Comparison of ENCODE assay signal across 8 mouse cellular contexts in the genomic region with DNA sequence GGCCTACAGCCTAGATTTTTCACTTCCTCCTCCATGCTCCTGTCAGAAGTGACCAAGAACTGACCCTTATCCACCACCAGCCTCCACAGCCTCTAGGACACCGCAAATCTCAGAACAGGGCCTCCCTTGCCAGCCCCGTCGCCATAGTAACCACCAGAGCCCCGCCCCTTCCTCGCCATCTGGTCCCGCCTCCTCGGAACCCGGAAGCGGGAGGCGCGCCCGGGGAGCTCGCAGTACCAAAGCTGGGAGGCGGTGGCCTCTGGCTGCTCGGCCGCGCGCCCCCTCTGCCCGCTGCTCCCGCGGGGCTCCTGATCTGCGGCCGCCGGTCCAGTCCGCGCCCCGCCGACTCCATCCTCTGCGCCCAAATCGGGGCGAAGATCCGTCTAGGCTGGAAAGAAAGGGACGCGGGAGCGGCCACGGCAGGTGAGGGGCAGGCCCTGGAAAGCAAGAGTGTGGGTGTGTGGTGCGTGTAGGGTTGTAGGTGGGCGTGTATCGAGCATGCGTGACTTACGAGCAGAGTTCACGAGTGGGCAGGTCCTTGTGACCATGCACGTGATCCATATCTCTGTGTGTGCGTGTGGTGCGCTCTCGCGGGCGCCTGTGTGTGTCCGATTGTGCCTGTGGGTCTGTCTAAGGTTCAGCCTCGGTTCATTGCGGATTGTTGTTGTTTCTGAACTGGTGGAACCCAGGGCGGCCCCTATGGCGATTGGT. TPM values are rescaled to one million over a fixed set of nuclear protein-coding genes. Genes with fewer than 3 reads are reported as not detected.
DNase-seq lines count a peak whose midpoint lies in the region; ATAC-seq and TF ChIP-seq lines count a peak whose summit lies in the region.

Spg21 (plus strand) TSS at position 216 of the 711 bp plus-strand sequence.

- H3K4me3 ChIP-seq in cortical plate, adult 2 months (ENCODE audit: insufficient read depth, low read length): peak within 1 kb of the TSS; percentile 68

- ATAC-seq in activated CD4-positive, CD25-positive, alpha-beta regulatory T cell, adult 4 months: peak; percentile 94
- ATAC-seq in megakaryocyte progenitor cell, adult 5-6 weeks (replicated peaks; ENCODE audit: poor library complexity): peak; percentile 99

- H3K27ac ChIP-seq in cortical plate, adult 2 months (ENCODE audit: insufficient read depth, low read length): peak within 1 kb of the TSS; percentile 60; the same call in 1 of the 2 replicates

- peak; percentile 97 for DNase-seq in gastrocnemius, postnatal 10 days
- peak; percentile 95 for DNase-seq in induced T-regulatory cell, adult 2 months (ENCODE audit: low read depth)
- DNase-seq in left cerebral cortex, adult 9 months (ENCODE audit: low spot score in 2 of 2): peak; percentile 82 to 96
- peak; percentile 96 for DNase-seq in right cerebral cortex, postnatal 14 days
- DNase-seq in urinary bladder, postnatal 36 days (ENCODE audit: low spot score in 2 of 2): peak; percentile 97

- peak; percentile 62 for TF ChIP-seq POLR2A in cortical plate, adult 2 months (IDR thresholded peaks at IDR 0.05; ENCODE audit: extremely low read depth, insufficient read depth, low read length)

- no peak for TF ChIP-seq CTCF in cortical plate, adult 2 months (IDR thresholded peaks at IDR 0.05; ENCODE audit: extremely low read depth, insufficient read depth, low read length)

- peaks cover 6% of the 10 kb centered on the region for H3K4me1 ChIP-seq in cortical plate, adult 2 months (ENCODE audit: control insufficient read depth, insufficient read depth, low read length)

RNA-seq across cellular contexts. Expression of gene Spg21, which starts in this region (rescaled TPM):
- 10 to 100 TPM; 73.7 to 88.9 TPM for polyA plus RNA-seq in activated CD4-positive, CD25-positive, alpha-beta regulatory T cell, adult 4 months (2017; shearing (Covaris generic))
- 25.4 and 25.5 TPM in 2 replicates for polyA plus RNA-seq in cortical plate, adult 2 months (2012; rRNA removed)
- total RNA-seq in gastrocnemius, postnatal 10 days (2021): 10 to 100 TPM; 48.1 to 59.8 TPM
- 56.3 and 57.2 TPM in 2 replicates for total RNA-seq in megakaryocyte progenitor cell, adult 5-6 weeks (2015)
- 62.7 and 75.8 TPM in 2 replicates for total RNA-seq in megakaryocyte progenitor cell, adult 5-6 weeks (2017)

Comparison
In these comparisons a context has a peak if more than half of its experiments do, and no peak if none do; other contexts are left out.
1. Peak in every context shown above with its lines: DNase-seq, ATAC-seq, H3K4me3 ChIP-seq and H3K27ac ChIP-seq.